Mouse (Mus musculus): ENCODE measurements around the gene Kcnh7.

DNA sequence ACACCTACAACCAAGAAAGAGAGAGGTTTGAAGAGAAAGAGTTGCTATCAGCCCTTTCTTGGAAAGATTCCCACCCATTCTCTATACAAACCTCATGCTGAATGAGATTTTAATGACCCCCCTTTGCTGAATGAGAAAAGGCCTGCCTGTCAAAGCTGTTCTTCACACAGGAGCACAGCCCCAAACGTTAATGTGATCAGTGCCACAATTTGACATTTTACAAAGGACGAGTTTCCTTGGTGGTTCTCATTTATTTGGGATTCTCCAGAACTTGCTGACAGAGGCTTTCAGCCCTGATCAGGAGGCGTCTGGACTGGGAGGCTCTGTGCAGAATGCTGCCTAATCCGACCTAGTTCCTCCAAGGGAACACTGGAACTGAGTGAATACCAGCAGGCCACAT, 92.3 kb downstream of the Kcnh7 start:
- TF ChIP-seq CTCF (IDR thresholded peaks at IDR 0.05; ENCODE audit: borderline replicate concordance, insufficient read depth, low read depth, low read length) (no peak), POLR2A (IDR thresholded peaks at IDR 0.05; ENCODE audit: borderline replicate concordance, insufficient read depth, low read length) (no peak)

Measured in cerebellum, adult 2 months (tissue).